Mouse (Mus musculus) heart, embryonic 15.5 days (tissue): ENCODE results near the gene Lhx2. TPM values are rescaled to one million over a fixed set of nuclear protein-coding genes. Genes with fewer than 3 reads are reported as not detected.

Source experiments
- ATAC-seq: fragments of 200-750 bp; cut with Nextera tagmentation; replicated peaks from 2 replicates; pipeline ENCODE4 v1.8.0; 2017; ENCODE audit warnings: low read depth, moderate TSS enrichment; ENCODE audit not compliant: insufficient number of reproducible peaks, insufficient read depth, low FRiP score
- H3K27ac ChIP-seq: fragments of 300-500 bp; sonication (generic); 2 replicates; pipeline ENCODE4 v1.5.1; 2015; ENCODE audit warnings: mild to moderate bottlenecking, inconsistent platforms
- H3K27me3 ChIP-seq: fragments of 300-500 bp; sonication (generic); 2 replicates; pipeline ENCODE4 v1.6.1; 2015; ENCODE audit warnings: inconsistent platforms
- H3K36me3 ChIP-seq: fragments of 300-500 bp; sonication (generic); 2 replicates; pipeline ENCODE4 v1.6.1; 2015; ENCODE audit warnings: mild to moderate bottlenecking, inconsistent platforms
- H3K4me1 ChIP-seq: fragments of 300-500 bp; sonication (generic); replicated peaks from 2 replicates; pipeline ENCODE4 v1.6.1; 2015; ENCODE audit warnings: inconsistent platforms
- H3K4me2 ChIP-seq: fragments of 300-500 bp; sonication (generic); 2 replicates; pipeline ENCODE4 v1.6.1; 2015; ENCODE audit warnings: inconsistent platforms, mild to moderate bottlenecking, moderate library complexity
- H3K4me3 ChIP-seq: fragments of 300-500 bp; sonication (generic); 2 replicates; pipeline ENCODE4 v1.5.1; 2015; ENCODE audit warnings: mild to moderate bottlenecking, inconsistent platforms
- H3K9ac ChIP-seq: fragments of 300-500 bp; sonication (generic); 2 replicates; pipeline ENCODE4 v1.6.1; 2015; ENCODE audit warnings: mild to moderate bottlenecking, inconsistent platforms
- H3K9me3 ChIP-seq: fragments of 300-500 bp; sonication (generic); replicated peaks from 2 replicates; pipeline ENCODE4 v1.6.1; 2016; ENCODE audit warnings: inconsistent platforms
- WGBS: fragments of 180-500 bp; shearing (Covaris S2); methylation state at CpG from one replicate; pipeline ENCODE4 v1.1.7; 2015; ENCODE audit warnings: mixed read lengths; 5-methylcytosine and 5-hydroxymethylcytosine counted together
- polyA plus RNA-seq: library from polyadenylated mRNA; unstranded; fragments of >200 nt; fragmentation: Nextera tagmentation; extraction: Ambion mirVana; gene quantifications from 2 replicates; pipeline ENCODE4 v1.2.1, GENCODE M21; 2015

Gene Lhx2
- polyA plus RNA-seq, 1 experiment from 2014 or later = 0.05 TPM

DNA sequence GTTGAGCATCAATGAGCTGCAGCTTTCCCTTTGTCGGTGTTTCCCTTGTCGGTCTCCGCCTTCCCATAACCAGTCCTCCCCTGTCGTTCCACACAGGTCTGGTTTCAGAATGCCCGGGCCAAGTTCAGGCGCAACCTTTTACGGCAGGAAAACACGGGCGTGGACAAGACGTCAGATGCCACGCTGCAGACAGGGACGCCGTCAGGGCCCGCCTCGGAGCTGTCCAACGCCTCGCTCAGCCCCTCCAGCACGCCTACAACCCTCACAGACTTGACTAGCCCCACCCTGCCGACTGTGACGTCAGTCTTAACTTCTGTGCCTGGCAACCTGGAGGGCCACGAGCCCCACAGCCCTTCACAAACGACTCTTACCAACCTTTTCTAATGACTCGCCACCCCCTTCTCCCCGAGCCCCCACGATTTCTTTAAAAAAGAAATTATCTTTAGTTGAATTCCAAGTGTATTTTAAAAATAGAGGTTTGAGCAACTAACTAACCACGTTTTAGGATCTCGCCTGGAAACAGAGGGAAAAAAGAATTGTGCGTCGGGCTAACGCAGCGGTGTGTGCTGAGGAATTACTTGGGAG is 29.8 kb downstream of the Lhx2 start:
- Histone ChIP-seq H3K4me1 (peaks cover 8% of the 10 kb centered on the region), H3K27ac (no peak overlapping the region), H3K27me3 (peaks cover 95% of the 10 kb centered on the region), H3K9me3 (no peaks in the 10 kb centered on the region), H3K9ac (no peak overlapping the region), H3K4me2 (peak overlapping the region; percentile 64), H3K36me3 (no peaks in the 10 kb centered on the region), H3K4me3 (peak overlapping the region; percentile 37)
- ATAC-seq = peak; percentile 67; the same call in 1 of the 2 replicates
- WGBS = 5% methylated on average over 31 of the region's 31 CpGs

DNA sequence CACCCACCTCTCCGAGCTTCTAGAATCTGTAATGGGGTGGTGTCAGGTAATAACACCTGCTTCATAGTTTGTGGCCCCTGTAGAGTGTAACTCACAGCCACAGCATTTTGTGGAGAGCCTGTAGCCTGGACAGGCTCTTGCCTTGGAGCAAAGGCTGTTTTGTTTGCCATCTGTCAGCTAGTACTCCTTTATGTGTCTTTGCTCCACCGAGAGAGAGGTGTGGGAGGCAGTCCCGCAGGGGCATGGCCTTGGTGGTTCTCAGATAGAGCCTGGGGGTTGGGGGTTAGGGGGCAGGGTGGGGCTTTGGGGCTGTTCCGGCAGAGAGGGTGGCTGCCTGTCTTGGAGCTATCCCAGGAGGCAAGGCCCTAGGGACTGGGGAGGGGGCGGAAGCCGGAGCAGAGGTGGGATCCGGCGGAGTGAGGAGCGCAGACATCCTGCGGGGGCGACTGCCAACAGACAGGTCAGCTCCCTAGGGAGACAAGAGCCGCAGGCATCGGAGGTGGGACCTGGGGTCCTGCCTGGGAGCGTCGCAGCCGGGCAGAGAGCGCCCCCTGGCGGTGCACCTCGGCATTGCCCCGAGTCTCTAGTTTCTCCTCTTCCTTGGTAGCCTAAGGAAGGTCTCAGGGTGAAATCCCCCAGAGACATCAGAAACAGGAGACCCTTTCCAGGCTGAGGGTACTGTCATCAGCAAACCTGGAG is 36.7 kb downstream of the Lhx2 start:
- WGBS = 5% methylated on average over 20 of the region's 20 CpGs
- Histone ChIP-seq H3K9ac (no peak overlapping the region), H3K4me2 (peak overlapping the region; percentile 52), H3K27me3 (peaks cover 95% of the 10 kb centered on the region), H3K27ac (no peak overlapping the region), H3K36me3 (no peaks in the 10 kb centered on the region), H3K4me3 (no peak overlapping the region), H3K9me3 (no peaks in the 10 kb centered on the region), H3K4me1 (peaks cover 13% of the 10 kb centered on the region)
- ATAC-seq = no peak

DNA sequence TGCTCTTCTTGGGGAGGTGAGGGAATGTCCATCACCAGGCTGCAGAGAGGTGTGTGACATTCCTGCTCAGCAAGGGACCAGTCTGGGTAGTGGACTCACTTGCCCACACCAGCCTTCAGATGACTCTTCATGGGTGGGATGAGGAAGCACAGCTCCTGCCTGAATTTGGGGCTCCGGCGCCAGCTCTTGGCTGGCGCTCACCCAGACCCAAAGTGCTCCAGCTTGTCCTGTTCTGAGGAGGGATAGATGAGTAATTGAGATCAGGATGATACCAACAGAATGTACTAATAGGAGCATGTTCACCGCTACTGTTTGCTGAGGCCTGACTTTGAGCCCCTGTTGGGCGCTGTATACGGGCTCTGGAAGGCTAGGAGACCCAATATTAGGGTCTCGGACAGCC is 38.2 kb downstream of the Lhx2 start:
- WGBS = 79% methylated on average over 7 of the region's 7 CpGs

DNA sequence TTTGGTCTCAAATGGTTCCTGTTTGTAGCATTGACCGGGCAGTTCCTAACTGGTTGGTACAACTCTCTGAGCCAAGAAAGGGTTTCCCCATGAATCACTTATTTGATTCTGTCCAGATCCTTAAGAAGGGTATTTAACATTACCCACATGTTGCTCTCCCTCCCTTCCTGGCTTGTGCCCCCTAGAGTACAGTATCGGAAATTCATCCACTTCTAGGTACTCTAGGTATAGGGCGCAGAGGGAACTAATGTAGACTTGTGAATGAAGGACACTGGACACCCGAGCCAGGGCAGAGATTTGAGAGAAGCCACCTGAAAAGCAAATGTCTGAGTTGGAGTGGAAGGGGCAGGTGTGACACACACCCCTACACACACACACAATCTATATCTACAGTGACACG is 39.3 kb downstream of the Lhx2 start:
- Histone ChIP-seq H3K36me3 (no peaks in the 10 kb centered on the region), H3K4me3 (no peak overlapping the region), H3K9ac (no peak overlapping the region), H3K4me2 (no peak overlapping the region), H3K4me1 (peaks cover 13% of the 10 kb centered on the region), H3K27me3 (peaks cover 78% of the 10 kb centered on the region), H3K9me3 (no peaks in the 10 kb centered on the region), H3K27ac (no peak overlapping the region)
- WGBS = 23% methylated on average over 5 of the region's 5 CpGs
- ATAC-seq = no peak

More for the DNA sequence above, 38.2 kb downstream of the Lhx2 start:
- H3K9ac ChIP-seq = no peak overlapping the region
- no peaks in the 10 kb centered on the region for H3K36me3 ChIP-seq
- H3K27ac ChIP-seq = no peak overlapping the region
- H3K4me3 ChIP-seq = no peak overlapping the region
- no peaks in the 10 kb centered on the region for H3K9me3 ChIP-seq
- H3K27me3 ChIP-seq = peaks cover 89% of the 10 kb centered on the region
- peaks cover 13% of the 10 kb centered on the region for H3K4me1 ChIP-seq
- H3K4me2 ChIP-seq = no peak overlapping the region
- ATAC-seq = no peak

DNA sequence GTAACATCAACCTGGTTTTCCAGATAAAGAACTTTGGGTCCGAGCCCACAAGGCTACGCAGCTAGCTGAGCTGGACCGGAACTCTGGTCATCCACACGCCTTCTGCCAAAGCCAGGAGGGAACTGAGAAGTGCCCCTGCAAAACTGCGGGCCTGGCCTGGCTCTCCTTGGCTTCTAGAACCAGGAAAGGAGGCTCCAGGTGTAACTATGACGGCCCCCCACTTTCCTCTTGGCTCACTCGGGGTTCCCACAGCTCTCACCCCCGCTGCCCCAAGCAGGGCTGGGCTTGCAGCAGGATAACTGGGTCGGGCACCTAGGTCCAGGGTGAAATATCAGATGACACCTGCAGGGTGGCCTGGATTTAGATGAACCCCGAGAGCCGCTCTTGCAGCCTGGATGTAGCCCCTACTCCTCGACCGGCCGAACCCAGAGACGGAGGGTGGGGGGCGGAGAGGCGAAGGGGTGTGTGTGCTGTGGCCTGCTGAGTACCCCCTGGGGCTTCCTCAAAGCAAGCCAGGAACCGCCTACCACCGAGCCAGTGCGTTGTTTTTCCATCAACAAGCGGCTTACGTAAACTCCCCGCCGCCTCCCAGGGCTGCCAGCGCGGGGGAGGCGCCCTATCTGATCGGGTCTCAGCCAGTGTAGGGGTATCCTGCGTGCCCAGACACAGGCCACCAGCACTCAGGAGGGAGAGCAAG is 39.9 kb downstream of the Lhx2 start:
- H3K4me3 ChIP-seq = peak overlapping the region; percentile 25
- H3K27me3 ChIP-seq = peaks cover 71% of the 10 kb centered on the region
- 4% methylated on average over 28 of the region's 29 CpGs for WGBS
- no peaks in the 10 kb centered on the region for H3K9me3 ChIP-seq
- H3K9ac ChIP-seq = no peak overlapping the region
- no peak overlapping the region for H3K27ac ChIP-seq
- ATAC-seq = 0 out of 2 replicates have a peak, but pooled peaks have one; percentile 16
- peaks cover 13% of the 10 kb centered on the region for H3K4me1 ChIP-seq
- H3K36me3 ChIP-seq = no peaks in the 10 kb centered on the region
- peak overlapping the region; percentile 56 for H3K4me2 ChIP-seq

DNA sequence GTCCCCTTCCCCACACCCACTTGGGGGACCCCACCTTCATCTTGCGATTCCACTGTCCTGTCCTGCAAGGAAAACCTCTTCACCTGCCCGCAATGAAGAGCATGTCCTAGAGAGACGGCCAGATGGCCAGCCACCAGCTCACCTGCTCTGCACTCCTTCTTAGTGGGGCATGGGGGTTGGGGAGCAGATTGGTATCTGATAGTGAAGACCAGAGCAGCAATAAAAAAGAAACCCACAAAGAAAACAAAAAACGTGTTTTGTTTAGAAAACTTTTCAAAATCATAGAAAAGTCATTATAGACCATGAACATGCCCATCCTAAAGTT is 40.4 kb downstream of the Lhx2 start:
- H3K4me3 ChIP-seq = peak overlapping the region; percentile 25
- peaks cover 70% of the 10 kb centered on the region for H3K27me3 ChIP-seq
- peak overlapping the region; percentile 56 for H3K4me2 ChIP-seq
- no peaks in the 10 kb centered on the region for H3K36me3 ChIP-seq
- no peak overlapping the region for H3K9ac ChIP-seq
- H3K4me1 ChIP-seq = peaks cover 13% of the 10 kb centered on the region
- 5% methylated on average over 4 of the region's 4 CpGs for WGBS
- H3K9me3 ChIP-seq = no peaks in the 10 kb centered on the region
- no peak overlapping the region for H3K27ac ChIP-seq
- ATAC-seq = no peak

DNA sequence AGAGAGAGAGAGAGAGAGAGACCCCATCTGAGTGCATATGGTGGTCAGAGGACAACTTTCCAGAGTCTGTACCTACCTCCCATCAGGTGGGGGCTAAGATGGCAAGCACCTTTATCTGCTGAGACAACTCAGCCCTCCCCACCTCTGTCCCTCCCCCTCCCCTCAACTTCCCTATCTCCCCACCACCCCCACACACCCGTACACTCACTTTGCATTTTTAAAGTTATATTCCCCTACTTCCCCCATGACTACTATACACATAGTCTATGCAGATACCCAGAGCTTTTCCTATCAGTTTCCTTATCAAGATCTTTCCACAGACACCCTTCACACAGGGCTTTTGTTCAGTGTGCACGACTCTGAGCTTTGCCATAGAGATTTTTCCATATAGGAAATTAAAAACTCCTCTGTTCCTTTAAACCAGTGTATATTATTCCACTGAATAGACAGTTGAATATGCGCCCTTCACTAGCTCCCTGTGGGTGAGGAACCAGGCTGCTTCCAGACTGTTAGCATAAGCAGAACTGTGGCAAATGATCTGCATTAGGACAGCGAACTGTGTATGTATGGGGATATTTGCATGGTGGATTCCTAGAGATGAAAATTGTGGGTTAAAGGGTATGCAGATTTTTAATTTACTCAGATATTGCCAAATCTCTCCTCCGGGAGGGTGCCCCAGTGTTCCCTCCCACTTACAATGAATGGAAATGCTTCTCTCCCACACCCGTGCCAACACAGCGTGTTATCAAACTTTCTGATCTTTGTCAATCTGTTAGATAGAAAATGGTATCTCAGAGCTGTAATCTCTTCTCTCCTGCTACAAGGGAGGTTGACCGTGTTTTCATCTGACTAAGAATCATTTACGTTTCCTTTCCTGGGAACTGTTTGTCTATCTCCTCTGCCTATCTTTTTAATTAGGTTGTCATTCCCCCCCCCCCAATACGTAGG is 41.3 kb downstream of the Lhx2 start:
- Histone ChIP-seq H3K4me2 (no peak overlapping the region), H3K4me1 (peaks cover 13% of the 10 kb centered on the region), H3K27ac (no peak overlapping the region), H3K4me3 (no peak overlapping the region), H3K9ac (no peak overlapping the region), H3K27me3 (peaks cover 61% of the 10 kb centered on the region), H3K9me3 (no peaks in the 10 kb centered on the region), H3K36me3 (no peaks in the 10 kb centered on the region)
- ATAC-seq = no peak
- 32% methylated on average over 10 of the region's 10 CpGs for WGBS

DNA sequence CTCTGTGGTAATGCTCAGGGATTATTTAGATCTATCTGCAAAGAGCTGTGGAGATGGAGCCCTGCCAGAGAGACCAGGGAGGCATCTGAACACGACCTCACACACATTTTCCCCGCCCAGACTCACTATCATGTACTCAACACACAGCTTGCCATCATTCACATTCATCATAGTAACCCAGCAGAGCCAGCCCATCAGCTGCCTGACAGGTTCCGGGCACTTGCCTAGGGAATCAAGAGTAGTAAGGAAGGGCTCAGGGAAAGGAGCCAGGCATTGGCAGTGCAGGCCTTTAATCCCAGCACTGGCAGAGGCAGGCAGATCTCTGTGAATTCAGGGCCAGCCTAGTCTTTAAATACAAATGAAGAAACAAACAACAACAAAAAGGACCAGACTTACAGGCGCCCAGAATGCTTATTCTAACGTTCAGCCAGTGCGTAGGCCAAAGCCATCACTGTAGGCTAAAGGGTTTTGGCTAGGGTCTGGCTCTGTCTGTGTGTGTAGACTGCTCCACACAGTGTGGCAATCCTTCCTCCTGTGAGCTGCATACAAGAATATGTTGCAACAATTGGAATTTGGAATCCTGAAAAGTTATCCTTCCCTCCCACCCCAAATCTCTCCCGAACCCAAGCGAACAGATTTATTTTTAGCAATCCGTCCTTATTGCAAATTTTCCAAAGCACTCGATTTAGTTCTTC is 48.6 kb downstream of the Lhx2 start:
- Histone ChIP-seq H3K4me1 (no peaks in the 10 kb centered on the region), H3K27ac (no peak overlapping the region), H3K27me3 (no peaks in the 10 kb centered on the region), H3K9me3 (no peaks in the 10 kb centered on the region), H3K36me3 (no peaks in the 10 kb centered on the region), H3K4me3 (no peak overlapping the region), H3K4me2 (no peak overlapping the region), H3K9ac (no peak overlapping the region)
- WGBS = 71% methylated on average over 10 of the region's 10 CpGs
- ATAC-seq = no peak

DNA sequence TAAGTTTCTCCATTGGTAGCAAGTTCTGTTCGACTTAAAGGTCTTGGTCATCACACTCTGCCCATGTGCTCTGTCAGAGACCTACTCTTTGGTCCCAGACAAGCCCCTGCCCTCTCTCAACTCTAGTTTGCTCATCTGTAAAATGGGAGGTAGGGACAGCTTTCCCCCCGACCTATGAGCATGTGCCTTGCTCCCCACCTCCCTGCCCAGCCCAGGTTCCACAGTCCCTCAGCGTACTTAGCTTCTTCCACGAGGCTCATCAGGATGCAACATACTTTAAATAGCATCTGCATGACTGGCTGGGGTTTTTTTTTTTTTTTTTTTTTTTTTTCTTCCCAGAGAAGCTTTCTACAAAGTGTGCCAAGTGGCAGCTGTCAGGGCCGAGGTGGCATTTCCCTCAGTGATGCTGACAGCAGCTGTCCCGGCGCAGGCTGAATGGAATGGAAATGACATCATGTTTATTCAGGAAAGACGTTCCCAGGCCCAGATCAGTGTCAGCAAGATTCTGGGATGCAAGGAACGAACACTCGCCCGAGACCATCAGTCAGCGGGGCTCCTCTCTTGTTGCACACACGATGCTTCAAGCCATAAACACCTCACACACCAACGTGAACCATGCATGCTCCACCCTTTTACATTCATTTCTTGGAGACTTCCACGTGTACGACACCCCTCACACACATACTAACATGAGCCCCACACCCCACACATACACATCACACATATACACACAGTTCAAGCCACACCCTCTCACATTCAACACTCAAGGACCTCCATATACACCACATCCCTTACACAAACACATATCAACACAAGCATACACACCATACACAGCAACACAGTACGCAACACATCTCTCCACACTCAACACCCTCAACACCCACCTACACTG is 56.1 kb downstream of the Lhx2 start:
- Histone ChIP-seq H3K27me3 (peaks cover 7% of the 10 kb centered on the region; the same call in 1 of the 2 replicates), H3K9me3 (no peaks in the 10 kb centered on the region), H3K4me2 (no peak overlapping the region), H3K27ac (no peak overlapping the region), H3K9ac (no peak overlapping the region), H3K4me3 (no peak overlapping the region), H3K36me3 (no peaks in the 10 kb centered on the region), H3K4me1 (peaks cover 4% of the 10 kb centered on the region)
- no peak; the same call in 1 of the 2 replicates for ATAC-seq
- 43% methylated on average over 17 of the region's 17 CpGs for WGBS

DNA sequence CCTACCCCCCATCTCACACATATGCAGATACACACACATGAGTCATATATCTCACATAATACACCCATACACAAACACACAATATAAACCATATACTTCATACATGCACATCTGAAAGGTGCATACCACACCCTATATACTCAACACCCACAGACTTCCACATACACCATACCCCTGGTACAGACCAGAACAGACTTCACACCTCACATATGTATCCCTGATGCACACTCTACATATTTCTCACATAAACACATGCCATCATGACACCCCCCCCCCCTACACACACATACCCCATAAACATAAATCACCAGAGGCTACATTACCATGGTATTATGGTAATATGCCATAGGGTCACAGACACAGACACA is 56.8 kb downstream of the Lhx2 start:
- Histone ChIP-seq H3K36me3 (no peaks in the 10 kb centered on the region), H3K4me1 (peaks cover 4% of the 10 kb centered on the region), H3K9ac (no peak overlapping the region), H3K27ac (no peak overlapping the region), H3K9me3 (no peaks in the 10 kb centered on the region), H3K4me3 (no peak overlapping the region), H3K27me3 (peaks cover 7% of the 10 kb centered on the region; the same call in 1 of the 2 replicates), H3K4me2 (no peak overlapping the region)
- ATAC-seq = no peak
